Mouse (Mus musculus): ENCODE results near the gene Ablim1. TPM values are rescaled to one million over a fixed set of nuclear protein-coding genes. Genes with fewer than 3 reads are reported as not detected.

The Ablim1 gene
- polyA plus RNA-seq, 1 experiment from 2014 or later = 26.6 TPM

DNA sequence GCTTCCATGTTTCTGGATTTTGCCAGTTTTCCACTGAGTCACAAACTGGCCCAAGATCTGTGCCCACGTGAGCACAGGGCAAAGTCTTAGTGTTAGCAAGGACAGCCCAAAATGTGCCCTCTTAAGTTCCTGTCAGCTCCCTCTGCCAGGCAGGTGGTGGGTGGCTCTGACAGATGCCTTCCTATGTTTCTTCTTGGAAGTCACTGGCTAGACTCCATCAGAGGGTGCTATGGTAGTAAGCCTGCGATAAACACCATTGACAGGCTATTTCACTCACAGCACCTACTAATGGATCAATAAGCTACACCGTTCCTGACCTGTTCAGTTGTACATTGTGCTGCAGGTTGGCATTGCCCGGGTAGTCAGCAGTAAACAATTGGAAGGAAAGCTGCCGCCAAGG lies 147.0 kb downstream of the Ablim1 start:
- Histone ChIP-seq H3K9ac (no peak overlapping the region), H3K9me3 (replicated peaks) (no peaks in the 10 kb centered on the region), H3K4me1 (0 out of 2 replicates have a peak, but pooled peaks cover 2% of the 10 kb centered on the region), H3K4me3 (no peak overlapping the region), H3K27ac (no peak overlapping the region), H3K36me3 (no peaks in the 10 kb centered on the region), H3K27me3 (no peaks in the 10 kb centered on the region), H3K4me2 (replicated peaks) (no peak overlapping the region)
- no peak for ATAC-seq (ENCODE audit: low FRiP score)
- WGBS = 85% methylated on average over 5 of the region's 5 CpGs

DNA sequence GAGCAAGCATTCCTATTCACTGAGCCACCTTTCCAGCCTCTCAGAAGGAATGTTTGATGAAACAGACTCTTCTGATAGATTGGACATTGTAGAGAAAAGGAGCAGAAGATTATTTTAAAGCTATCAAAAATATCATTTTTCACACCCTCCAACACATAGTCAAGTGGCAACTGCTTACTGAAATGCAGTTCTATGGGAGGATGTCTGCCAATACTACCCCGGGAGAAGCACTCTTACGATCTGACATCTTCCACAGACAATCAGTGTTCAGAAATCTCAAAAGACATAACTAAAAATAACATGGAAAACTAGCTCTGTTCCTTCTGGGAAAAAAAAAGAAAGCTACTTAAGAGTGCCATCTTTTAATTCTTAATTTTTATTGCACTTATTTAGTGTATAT lies 149.8 kb downstream of the Ablim1 start:
- H3K9ac ChIP-seq = no peak overlapping the region
- H3K4me2 ChIP-seq (replicated peaks) = no peak overlapping the region
- H3K4me1 ChIP-seq = 0 out of 2 replicates have a peak, but pooled peaks cover 2% of the 10 kb centered on the region
- H3K36me3 ChIP-seq = no peaks in the 10 kb centered on the region
- no peaks in the 10 kb centered on the region for H3K27me3 ChIP-seq
- 90% methylated on average over 2 of the region's 2 CpGs for WGBS
- no peak overlapping the region for H3K4me3 ChIP-seq
- H3K9me3 ChIP-seq (replicated peaks) = no peaks in the 10 kb centered on the region
- no peak for ATAC-seq (ENCODE audit: low FRiP score)
- no peak overlapping the region for H3K27ac ChIP-seq

DNA sequence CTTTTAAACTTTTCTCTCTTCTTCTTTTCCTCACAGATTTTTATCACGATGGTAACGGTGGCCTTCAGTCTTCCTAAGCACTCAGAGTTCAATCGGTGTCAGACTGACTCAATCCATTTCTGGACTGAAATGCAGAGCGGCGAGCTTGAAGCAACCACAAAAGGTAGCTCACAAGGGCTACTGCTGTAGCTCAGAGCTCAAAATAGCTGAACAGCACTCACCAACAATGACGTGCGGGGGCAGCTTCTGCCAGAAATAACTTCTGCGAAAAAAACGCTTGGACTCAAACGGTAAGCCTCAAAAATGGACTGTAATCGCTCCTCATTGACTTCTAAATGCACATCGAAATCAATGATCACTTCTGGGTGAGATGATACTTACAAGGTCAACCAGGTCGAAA lies 151.4 kb downstream of the Ablim1 start:
- no peaks in the 10 kb centered on the region for H3K27me3 ChIP-seq
- no peaks in the 10 kb centered on the region for H3K9me3 ChIP-seq (replicated peaks)
- H3K4me3 ChIP-seq = no peak overlapping the region
- H3K9ac ChIP-seq = no peak overlapping the region
- H3K36me3 ChIP-seq = no peaks in the 10 kb centered on the region
- H3K4me2 ChIP-seq (replicated peaks) = no peak overlapping the region
- 0 out of 2 replicates have a peak, but pooled peaks cover 2% of the 10 kb centered on the region for H3K4me1 ChIP-seq
- ATAC-seq (ENCODE audit: low FRiP score) = no peak
- no peak overlapping the region for H3K27ac ChIP-seq
- WGBS = 87% methylated on average over 13 of the region's 13 CpGs

DNA sequence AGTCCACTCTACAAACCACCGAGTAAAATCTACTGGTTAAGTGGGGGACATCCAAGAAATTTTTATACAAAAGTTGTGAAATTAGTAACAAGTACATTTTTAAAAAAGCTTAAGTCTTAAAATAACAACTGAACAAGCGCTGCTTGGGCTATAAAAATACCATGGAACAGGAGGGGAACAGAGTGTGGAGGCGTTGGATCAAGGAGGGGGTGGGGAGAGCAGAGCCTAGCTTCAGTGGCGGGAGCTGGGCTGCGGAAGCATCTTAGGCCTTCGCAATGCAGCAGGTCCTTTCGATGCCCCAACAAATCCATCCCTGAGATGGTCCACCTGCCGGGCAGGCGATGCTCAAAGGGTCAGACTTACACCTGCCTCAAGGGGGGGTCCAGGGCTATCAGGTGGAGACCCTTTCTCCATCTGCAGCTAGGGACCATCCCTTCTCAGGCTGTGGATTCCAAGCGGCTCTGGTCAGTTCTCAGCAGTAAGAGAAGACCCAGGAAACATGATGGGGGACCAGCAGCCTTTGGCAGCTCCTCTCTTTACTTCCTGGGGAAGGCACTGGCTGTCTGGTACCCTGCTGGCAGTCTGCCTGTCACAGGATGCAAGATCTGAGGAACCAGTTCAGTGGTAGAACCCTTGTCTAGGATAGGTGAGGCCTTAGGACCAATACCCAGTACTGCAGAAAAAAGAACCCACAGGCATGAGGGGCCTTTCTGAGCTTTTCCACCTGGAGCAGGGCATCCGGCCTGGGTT lies 152.6 kb downstream of the Ablim1 start:
- Histone ChIP-seq H3K36me3 (no peaks in the 10 kb centered on the region), H3K27me3 (no peaks in the 10 kb centered on the region)
- ATAC-seq (ENCODE audit: low FRiP score) = no peak

DNA sequence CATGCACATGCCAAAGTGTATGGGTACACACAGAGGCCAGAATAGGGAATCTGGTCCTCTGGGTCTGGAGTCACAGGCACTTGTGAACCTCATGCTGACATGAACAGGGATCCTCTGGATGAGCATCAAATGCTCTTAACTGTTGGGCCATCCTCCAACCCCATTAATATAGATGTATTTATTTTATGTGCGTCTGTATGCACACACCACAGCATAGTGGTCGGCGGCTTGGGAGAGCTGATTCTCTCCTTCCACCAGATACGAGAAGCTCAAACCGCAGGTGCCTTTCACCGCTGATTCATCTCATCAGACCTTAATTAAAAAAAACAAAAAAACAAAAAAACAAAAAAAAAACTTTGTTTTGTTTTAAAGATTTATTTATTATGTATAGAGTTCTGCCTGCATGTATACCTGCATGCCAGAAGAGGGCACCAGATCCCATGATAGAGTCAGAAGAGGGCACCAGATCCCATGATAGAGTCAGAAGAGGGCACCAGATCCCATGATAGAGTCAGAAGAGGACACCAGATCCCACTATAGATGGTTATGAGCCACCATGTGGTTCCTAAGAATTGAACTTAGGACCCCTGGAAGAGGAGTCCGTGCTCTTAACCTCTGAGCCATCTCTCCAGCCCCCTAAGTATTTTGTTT lies 153.6 kb downstream of the Ablim1 start:
- Histone ChIP-seq H3K27ac (no peak overlapping the region), H3K9me3 (replicated peaks) (no peaks in the 10 kb centered on the region), H3K36me3 (no peaks in the 10 kb centered on the region), H3K9ac (no peak overlapping the region), H3K4me2 (replicated peaks) (no peak overlapping the region), H3K27me3 (no peaks in the 10 kb centered on the region), H3K4me1 (0 out of 2 replicates have a peak, but pooled peaks cover under 1% of the 10 kb centered on the region), H3K4me3 (no peak overlapping the region)
- ATAC-seq (ENCODE audit: low FRiP score) = no peak
- 70% methylated on average over 7 of the region's 7 CpGs for WGBS

More for the DNA sequence above, 152.6 kb downstream of the Ablim1 start:
- H3K9ac ChIP-seq = no peak overlapping the region
- H3K4me3 ChIP-seq = no peak overlapping the region
- H3K27ac ChIP-seq = no peak overlapping the region
- WGBS = 85% methylated on average over 11 of the region's 11 CpGs
- no peaks in the 10 kb centered on the region for H3K9me3 ChIP-seq (replicated peaks)
- 0 out of 2 replicates have a peak, but pooled peaks cover 2% of the 10 kb centered on the region for H3K4me1 ChIP-seq
- H3K4me2 ChIP-seq (replicated peaks) = no peak overlapping the region

DNA sequence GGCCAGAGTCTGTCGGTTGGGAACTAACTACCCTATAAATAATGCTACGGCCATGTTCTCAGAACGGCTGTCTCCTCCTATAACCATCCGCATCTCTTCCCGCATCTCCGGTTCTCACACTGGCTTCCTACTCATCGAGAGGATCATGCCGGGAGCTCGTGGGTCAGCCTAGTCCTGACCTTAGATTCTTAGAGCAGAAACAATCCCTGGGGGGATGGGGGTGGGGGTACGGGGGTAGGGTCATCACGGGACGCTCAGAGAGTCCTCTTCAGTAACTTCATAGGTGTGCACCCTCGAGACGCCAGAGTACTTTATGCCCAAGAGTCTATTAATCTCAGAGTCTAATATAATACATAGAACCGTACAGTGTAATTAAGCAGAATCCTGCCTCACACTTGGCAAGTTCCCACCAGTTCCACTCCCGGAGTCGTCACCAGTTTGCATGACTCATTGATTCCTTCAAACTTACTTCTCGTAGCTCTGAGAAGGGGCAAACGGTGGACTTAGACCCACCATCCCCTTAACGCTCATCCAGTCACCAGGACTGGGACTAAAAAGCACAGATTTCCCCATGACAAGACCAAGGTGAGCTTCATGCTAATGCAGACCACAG lies 156.9 kb downstream of the Ablim1 start:
- ATAC-seq (ENCODE audit: low FRiP score) = no peak
- Histone ChIP-seq H3K27me3 (no peaks in the 10 kb centered on the region), H3K4me1 (peaks cover 5% of the 10 kb centered on the region; the same call in 1 of the 2 replicates), H3K36me3 (no peaks in the 10 kb centered on the region), H3K27ac (no peak overlapping the region), H3K4me3 (no peak overlapping the region), H3K4me2 (replicated peaks) (no peak overlapping the region), H3K9me3 (replicated peaks) (no peaks in the 10 kb centered on the region), H3K9ac (no peak overlapping the region)
- WGBS = 79% methylated on average over 20 of the region's 20 CpGs

DNA sequence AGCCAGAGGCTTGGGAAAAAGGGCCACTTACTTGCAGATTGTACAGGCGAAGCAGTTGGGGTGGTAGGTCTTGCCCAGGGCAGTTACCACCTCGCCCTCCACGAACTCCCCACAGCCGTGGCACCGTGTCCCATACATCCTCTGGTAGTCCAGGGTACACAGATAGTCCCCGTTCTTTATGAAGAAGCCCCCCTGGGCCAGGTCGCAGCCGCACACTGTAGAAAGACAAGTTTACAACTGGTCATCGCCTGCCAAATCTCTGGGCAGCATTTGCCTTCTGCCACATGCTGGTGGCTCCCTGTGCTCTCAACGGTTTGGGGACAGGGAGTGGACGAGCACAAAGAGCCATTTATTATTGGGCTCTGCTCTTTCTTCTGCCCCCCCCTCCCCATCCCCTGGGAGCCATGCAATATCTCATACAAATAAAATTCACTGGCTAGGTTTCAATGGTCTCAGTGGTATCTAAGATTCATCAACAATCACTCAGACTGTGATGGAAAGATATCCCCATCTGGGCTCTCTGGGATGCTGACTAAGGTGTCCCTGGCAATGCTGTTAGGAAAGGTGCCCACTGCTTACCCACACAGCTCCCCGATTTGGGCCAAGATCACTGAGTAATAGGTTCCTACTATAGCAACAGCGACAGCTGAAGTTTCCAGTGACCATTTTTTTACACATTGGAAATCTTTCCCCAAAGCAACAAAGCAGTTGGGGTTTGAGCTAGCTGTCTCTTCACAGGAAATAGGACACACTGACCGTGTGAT lies 159.4 kb downstream of the Ablim1 start:
- H3K36me3 ChIP-seq = no peaks in the 10 kb centered on the region
- H3K9me3 ChIP-seq (replicated peaks) = no peaks in the 10 kb centered on the region
- H3K27me3 ChIP-seq = no peaks in the 10 kb centered on the region
- ATAC-seq (ENCODE audit: low FRiP score) = no peak
- WGBS = 82% methylated on average over 14 of the region's 14 CpGs
- no peak overlapping the region for H3K27ac ChIP-seq
- no peak overlapping the region for H3K9ac ChIP-seq
- H3K4me2 ChIP-seq (replicated peaks) = no peak overlapping the region
- H3K4me1 ChIP-seq = peaks cover 13% of the 10 kb centered on the region
- no peak overlapping the region for H3K4me3 ChIP-seq

DNA sequence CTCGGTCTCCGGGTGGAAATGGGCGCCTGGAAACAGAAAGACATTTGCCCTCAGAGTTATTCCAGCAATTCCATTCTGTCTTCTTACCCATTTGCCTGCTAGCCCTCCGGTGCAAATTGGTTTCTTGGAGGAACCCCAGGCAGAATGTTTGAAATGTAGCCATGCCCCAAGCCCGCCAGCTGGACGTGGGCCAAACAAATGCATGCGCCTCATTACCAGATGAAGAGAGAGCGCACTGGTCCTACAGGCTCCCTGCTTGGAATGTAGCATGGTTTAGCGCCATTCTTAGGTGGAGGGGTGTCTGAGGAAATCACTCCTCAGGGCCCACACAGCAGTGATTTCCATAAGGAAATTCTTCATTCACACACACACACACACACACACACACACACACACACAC lies 162.4 kb downstream of the Ablim1 start:
- ATAC-seq (ENCODE audit: low FRiP score) = no peak
- Histone ChIP-seq H3K27me3 (no peaks in the 10 kb centered on the region), H3K9me3 (replicated peaks) (no peaks in the 10 kb centered on the region), H3K4me1 (peaks cover 13% of the 10 kb centered on the region), H3K9ac (no peak overlapping the region), H3K36me3 (no peaks in the 10 kb centered on the region), H3K4me2 (replicated peaks) (no peak overlapping the region), H3K27ac (no peak overlapping the region), H3K4me3 (no peak overlapping the region)
- 45% methylated on average over 9 of the region's 9 CpGs for WGBS

DNA sequence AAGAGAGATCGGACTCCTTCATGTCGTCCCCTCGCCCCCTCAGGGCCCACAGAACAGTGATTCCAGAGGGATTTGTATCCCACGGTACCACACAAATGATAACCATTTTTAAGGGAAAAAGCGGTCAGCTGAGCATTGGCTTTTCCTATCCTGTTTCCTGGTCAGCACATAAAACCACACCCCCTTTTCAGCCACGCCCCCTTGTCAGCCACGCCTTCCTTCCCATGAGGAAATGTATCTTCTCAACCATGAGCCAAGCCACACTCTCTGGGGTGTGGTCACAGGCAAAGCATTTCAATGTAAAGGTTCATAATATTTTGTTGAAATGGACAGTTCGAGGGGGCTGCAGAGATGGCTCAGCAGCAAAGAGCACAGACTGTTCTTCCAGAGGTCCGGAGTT lies 163.2 kb downstream of the Ablim1 start:
- no peak overlapping the region for H3K4me3 ChIP-seq
- 88% methylated on average over 9 of the region's 9 CpGs for WGBS
- H3K36me3 ChIP-seq = no peaks in the 10 kb centered on the region
- peaks cover 13% of the 10 kb centered on the region for H3K4me1 ChIP-seq
- H3K9ac ChIP-seq = no peak overlapping the region
- no peaks in the 10 kb centered on the region for H3K9me3 ChIP-seq (replicated peaks)
- no peaks in the 10 kb centered on the region for H3K27me3 ChIP-seq
- H3K4me2 ChIP-seq (replicated peaks) = no peak overlapping the region
- no peak for ATAC-seq (ENCODE audit: low FRiP score)
- H3K27ac ChIP-seq = no peak overlapping the region

DNA sequence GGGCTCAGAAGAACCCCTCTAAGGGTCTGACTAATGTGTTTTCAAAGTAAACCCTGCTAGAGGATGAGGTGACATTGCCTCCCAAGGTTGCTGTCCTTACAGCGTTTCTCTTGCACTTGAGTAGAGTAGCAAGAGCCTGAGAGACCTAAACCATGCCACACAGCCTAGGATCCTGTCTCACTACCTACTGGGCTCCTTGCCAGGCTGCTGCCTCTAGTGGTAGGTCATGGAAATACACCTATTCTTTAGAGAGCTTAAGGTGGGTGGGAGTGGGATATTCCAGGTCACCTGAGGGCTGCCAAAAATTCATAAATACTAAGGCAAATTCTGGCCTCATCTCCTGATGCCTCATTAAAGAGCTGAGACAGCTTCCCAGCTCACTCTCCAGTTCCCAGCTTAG lies 164.4 kb downstream of the Ablim1 start:
- Histone ChIP-seq H3K27me3 (no peaks in the 10 kb centered on the region), H3K4me3 (no peak overlapping the region), H3K27ac (no peak overlapping the region), H3K4me1 (peaks cover 9% of the 10 kb centered on the region), H3K9ac (no peak overlapping the region), H3K9me3 (replicated peaks) (no peaks in the 10 kb centered on the region), H3K4me2 (replicated peaks) (no peak overlapping the region), H3K36me3 (no peaks in the 10 kb centered on the region)
- ATAC-seq (ENCODE audit: low FRiP score) = no peak
- 58% methylated on average over 1 of the region's 1 CpGs for WGBS

DNA sequence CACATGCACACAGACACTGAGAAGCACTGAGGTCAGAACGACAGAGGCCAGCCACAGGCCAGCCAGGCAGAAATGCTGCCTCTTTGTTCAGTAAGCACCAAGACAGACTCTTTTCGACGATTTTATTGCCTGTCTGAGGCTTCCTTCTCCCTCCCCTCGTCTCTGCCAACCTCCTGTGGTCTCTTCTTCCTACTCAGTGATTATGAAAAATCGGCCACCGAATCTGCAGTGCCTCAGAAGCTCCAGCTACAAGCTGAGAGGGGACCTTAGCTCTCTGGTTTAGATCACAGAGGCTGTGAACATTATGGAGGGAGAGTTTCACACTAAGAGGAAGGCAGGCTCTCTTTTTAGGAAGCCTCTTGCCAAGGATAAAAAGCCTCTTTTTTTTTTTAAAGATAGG lies 167.0 kb downstream of the Ablim1 start:
- WGBS = 41% methylated on average over 6 of the region's 6 CpGs
- H3K27ac ChIP-seq = no peak overlapping the region
- no peaks in the 10 kb centered on the region for H3K27me3 ChIP-seq
- ATAC-seq (ENCODE audit: low FRiP score) = no peak
- H3K4me1 ChIP-seq = peaks cover 8% of the 10 kb centered on the region
- H3K9ac ChIP-seq = no peak overlapping the region
- H3K36me3 ChIP-seq = no peaks in the 10 kb centered on the region
- no peak overlapping the region for H3K4me3 ChIP-seq
- H3K9me3 ChIP-seq (replicated peaks) = no peaks in the 10 kb centered on the region
- no peak overlapping the region for H3K4me2 ChIP-seq (replicated peaks)

DNA sequence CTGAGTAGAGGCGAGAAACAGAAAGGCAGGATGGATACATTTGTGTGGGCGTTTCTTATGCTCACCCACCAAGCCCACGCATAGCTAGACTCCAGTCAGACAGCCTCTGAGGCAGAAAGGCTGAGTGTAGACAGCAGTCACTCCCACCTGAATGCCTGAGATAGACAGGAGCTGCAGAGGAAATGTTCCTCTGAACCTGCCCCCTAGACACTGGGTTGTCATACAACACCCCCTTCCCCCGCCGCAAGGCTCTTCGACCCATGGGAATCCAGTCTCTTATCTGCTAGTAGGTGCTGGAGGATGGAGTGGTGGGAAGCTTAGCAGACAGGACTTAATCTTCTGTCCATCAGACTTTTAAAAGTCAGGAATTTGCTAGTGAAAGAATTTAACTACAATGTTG lies 167.8 kb downstream of the Ablim1 start:
- H3K4me1 ChIP-seq = no peaks in the 10 kb centered on the region
- H3K4me2 ChIP-seq (replicated peaks) = no peak overlapping the region
- no peak overlapping the region for H3K27ac ChIP-seq
- H3K4me3 ChIP-seq = no peak overlapping the region
- H3K9me3 ChIP-seq (replicated peaks) = no peaks in the 10 kb centered on the region
- no peak overlapping the region for H3K9ac ChIP-seq
- WGBS = 88% methylated on average over 6 of the region's 6 CpGs
- H3K36me3 ChIP-seq = no peaks in the 10 kb centered on the region
- ATAC-seq (ENCODE audit: low FRiP score) = no peak
- no peaks in the 10 kb centered on the region for H3K27me3 ChIP-seq

Data from hindbrain, embryonic 12.5 days (tissue).